Mouse (Mus musculus) left cerebral cortex, postnatal 4 days (tissue): ENCODE data around the gene Mycbp2. TPM values are rescaled to one million over a fixed set of nuclear protein-coding genes. Genes with fewer than 3 reads are reported as not detected.

Experiments used
- DNase-seq: peaks from one replicate; pipeline ENCODE4 v3.0.0-alpha.2; 2022
- intact Hi-C: fragments of 180-260 bp; cut with DNase I; formaldehyde crosslinking; loops from one replicate; pipeline ENCODE4 v1.15.1; 2025
- total RNA-seq, 2 experiments: library from RNA; stranded (reverse); gene quantifications; 2 replicates each; pipeline ENCODE4 v1.2.3; 2021

Gene Mycbp2
- total RNA-seq = 100 to 1,000 TPM; 174 to 179 TPM

DNA sequence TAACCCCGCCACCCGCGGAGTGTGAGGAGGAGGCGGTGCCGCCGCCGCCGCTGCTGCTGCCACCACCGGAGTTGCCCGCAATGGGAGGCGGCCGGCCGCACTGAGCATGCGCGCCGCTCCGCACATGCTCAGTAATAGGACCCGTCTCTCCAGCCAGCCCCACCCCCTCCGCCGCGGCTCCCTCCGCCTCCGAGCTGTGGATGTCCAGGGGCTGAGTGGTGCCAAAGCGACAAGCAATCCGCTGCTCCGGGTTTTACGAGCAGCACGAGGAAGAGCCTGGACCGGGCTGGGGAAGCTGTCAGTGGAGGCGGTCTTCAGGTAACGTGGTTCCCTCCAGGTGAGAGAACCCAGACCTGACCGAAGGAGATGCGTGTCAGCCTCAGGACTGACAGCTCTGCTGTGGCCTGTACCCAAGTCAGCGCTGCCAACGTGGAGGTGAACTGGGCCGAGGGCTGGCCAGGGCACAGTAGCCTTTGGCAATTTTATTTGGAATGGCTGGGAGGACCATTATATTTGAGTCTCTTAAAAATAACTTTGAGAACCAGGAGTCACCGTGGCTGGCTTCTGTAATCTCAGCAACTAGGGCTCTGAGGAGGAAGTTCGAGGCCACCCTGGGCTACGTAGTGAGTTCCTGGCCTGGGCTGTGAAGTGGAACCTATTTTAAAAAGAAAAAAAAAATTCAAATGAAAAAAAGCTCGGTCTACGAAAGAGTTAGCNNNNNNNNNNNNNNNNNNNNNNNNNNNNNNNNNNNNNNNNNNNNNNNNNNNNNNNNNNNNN is at the start of gene Mycbp2:
Gene Mycbp2 (minus strand): TSS at position 86 of the 777 bp plus-strand sequence.
- intact Hi-C loops = loop anchor here (5.0 kb wide), 1 partner anchor 125 kb away; no protein-coding TSS in a partner anchor

DNA sequence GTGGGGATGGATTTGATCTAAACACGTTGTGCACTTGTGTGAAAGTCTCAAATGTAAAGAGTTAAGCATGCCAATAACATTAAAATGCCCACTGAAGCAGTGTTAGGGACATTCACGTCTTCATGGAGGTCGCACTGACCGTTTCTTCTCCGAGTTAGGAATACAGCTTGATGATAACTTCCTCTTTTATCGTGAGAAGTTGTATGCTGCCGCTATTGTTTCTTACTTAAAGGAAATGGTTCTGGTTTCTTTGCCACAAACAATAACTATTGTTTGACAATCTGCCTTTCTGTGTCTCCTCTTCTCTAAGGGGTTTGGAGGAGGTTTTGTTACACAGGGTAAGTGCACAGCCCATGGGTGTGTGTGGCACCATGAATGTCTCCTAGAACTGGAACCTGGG is 45.8 kb upstream of the Mycbp2 start:
- intact Hi-C loops = no loop called here
- DNase-seq = no peak

More for the DNA sequence above, at the start of gene Mycbp2:
- peak; percentile 100 for DNase-seq

DNA sequence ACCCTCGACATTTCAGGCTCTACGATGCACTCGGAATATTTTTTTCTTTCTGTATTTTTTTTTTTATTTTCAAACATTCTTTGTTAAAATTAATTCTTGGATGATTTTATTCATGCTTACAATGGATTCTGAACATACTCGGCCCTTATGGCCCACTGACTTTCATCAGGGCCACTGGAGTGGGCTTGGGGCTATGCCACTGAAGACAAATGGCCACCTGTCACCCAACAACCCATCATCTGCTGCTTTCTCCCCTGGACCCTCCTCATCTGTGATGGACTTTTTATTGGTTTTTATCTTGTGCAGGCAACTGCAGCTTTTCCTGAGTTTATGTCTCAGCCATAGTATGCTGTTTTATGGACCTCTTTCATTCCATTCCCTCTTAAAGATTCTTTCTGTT is 40.8 kb upstream of the Mycbp2 start:
- peak; percentile 11 for DNase-seq
- intact Hi-C loops = no loop called here

DNA sequence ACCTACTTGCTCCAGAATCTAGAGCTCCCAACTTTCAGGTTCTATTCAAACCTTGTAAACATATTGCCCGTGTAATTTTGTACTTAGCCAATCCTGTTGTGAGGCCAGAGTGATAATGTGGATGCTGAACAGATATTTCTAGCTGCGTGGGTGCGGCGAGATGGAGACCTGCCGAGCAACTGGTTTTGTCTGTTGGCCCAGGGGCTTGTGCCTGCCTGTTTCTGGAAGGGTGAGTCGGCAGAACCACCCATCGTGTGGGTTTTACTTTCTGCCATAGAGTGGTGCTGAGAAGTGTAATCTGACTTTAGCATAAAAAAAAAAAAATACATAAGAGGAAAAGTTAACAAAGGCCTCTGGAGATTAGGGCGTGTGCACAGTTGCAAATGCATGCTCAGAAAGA is 40.3 kb upstream of the Mycbp2 start:
- intact Hi-C loops = no loop called here
- DNase-seq = no peak

DNA sequence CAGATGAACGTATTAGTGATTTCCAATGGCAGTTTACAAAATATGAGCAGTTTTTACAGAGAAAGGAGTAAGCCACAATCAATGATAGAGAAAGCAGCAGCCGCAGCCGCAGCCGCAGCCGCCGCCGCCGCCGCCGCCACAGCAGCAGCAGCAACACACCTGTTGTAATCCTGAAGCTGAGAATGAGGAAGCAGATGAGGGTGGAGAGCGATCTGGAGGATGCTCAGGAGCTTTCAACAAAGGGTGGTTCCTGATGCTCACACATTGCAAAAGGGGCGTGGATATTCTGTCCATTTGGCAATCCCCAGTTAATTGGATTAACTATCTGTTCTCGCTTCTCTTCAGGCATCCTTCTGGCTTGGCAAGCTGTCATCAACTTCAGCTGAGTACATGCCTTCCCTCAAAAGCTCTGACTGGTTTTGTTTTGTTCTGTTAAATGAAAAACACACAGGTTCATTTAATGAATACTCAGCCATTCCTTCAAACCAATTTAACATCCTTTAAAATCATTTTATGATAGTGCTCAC is 38.5 kb upstream of the Mycbp2 start:
- DNase-seq = peak; percentile 22
- intact Hi-C loops = no loop called here

DNA sequence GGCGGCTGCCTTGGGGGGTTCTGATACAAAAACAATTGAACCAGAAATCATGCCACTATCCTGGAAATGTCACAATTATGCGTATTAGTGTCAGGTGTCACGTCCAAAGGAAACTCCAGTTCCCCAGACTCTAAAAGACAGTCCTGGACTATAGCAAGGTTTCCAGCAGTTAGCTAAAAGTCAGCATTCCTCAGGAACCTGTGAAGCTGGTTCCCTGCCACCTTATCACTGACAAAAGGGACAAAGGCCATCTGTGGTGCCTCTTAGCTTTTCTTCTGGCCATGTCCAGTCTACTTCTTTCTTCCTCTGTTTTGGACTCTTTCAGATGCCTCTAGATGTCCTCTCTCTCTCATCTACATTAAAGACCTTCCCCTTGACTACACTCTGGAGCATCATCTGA is 32.1 kb upstream of the Mycbp2 start:
- DNase-seq = no peak
- intact Hi-C loops = no loop called here

DNA sequence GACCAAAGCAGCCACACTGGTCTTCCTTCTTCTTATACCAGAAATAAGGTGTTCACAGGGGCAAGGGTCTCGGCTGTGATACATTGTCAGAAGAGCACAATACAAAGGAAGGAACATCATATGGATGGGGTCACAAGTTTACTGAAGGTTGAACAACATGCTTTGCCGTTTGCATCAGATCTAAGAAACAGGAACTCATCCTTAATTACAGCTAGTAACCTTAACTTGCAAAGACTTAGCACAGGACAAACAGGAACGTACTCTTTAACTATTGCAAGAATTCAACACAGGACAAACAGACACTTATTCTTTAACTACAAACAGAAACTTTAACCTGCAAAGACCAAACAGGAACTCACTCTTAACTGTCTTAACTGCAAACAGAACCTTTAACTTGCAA is 30.2 kb upstream of the Mycbp2 start:
- intact Hi-C loops = no loop called here

DNA sequence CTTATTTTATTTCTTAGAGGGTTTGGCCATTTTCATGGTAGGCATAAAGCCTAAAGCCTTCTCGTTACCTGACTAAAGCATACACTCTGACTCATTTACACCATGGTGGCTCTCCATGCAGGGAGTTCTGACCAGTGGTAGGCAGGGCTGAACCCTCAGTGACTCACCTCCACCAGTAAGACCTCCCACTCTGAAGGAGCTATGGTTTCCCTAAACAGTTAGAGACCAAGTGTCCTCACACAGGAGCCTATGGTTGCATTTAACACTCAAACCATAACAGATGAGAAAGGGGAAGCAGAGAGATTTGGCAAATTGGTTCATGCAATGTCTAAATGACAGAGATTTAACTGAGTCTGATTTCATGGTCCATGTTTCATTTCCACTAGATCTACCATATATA is 28.9 kb upstream of the Mycbp2 start:
- intact Hi-C loops = no loop called here
- DNase-seq = no peak

More for the DNA sequence above, 30.2 kb upstream of the Mycbp2 start:
- DNase-seq = no peak

DNA sequence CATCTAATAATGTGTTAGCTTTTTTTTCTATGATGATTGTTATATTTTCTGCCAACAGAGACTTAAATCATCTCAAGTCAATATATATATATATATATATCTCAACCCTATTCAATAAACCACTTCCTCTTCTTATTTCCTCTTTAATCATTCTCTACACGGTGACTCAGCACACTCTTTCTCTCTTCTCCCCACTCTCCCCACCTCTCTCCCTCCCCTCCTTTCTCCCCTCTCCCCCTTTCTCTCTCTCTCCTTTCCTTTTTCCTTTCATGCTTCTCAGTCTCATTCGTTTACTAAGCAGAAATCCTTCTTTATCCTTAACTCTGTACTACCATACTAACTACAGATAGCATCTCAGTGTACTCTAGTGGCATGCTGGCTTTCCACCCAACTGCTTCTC is 16.6 kb upstream of the Mycbp2 start:
- intact Hi-C loops = no loop called here
- DNase-seq = no peak

DNA sequence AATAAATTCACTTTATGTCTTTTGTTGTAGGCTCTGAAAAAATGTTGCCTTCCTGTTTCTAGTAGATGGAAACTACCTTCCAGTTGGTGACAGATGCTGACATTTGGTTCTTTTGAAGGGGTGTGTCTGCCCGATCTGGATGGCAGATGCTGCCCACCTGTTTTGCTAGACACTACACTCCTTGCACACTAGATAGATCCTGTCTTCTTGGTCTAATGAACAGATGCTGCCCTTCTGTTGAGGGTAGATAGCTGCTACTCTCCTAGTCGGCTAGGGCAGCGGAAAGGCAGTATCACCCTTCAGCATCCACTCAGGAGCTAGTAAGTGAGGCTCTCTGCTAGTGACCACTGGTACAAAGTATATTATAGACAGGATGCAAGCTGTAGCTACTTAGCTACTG is 9.5 kb upstream of the Mycbp2 start:
- intact Hi-C loops = no loop called here

DNA sequence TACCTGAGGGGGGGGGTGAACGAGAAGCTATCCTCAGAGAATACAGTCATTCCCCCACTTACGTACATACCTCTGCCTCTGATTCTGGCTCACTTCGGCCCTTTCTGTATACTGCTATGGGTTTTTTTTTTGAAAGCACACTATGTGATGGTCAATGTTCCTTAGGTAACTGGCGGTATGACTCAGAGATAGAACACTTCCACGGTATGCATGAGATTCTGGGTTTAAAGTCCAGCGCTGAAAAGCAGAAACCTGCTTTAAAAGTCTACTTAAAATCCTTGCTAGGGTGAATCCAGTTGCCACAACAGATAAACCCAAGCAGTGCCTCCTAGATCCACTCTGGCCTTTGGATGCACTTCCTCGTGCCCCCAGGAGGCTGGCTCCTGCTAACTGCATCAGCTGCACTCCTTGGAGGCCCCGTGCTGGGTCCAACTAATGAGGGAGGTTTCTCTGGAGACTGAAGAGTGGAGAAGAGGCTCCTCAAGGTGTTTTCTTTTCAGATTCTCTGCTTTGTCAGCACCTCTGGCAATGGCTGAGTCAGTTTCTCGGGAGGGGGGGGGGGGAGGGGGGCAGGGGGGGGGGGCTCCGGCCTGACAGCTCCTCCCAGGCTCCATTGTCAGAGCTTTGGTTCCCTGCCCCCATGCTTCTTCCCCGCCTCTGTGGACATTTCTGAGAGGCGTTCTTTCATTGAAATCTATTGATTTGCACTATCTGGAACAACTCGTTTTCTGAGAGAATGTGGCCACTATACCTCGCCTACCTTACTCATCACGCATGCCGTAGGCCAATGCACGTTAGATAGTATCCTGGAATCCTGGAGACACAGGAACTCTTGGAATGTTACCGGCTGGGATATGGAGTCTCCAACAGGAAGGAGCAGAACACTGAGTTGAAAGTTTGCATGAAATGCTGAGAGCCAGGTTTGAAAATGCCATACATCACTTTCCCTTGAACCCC is 8.1 kb upstream of the Mycbp2 start:
- intact Hi-C loops = no loop called here
- no peak for DNase-seq

More for the DNA sequence above, 9.5 kb upstream of the Mycbp2 start:
- DNase-seq = no peak

DNA sequence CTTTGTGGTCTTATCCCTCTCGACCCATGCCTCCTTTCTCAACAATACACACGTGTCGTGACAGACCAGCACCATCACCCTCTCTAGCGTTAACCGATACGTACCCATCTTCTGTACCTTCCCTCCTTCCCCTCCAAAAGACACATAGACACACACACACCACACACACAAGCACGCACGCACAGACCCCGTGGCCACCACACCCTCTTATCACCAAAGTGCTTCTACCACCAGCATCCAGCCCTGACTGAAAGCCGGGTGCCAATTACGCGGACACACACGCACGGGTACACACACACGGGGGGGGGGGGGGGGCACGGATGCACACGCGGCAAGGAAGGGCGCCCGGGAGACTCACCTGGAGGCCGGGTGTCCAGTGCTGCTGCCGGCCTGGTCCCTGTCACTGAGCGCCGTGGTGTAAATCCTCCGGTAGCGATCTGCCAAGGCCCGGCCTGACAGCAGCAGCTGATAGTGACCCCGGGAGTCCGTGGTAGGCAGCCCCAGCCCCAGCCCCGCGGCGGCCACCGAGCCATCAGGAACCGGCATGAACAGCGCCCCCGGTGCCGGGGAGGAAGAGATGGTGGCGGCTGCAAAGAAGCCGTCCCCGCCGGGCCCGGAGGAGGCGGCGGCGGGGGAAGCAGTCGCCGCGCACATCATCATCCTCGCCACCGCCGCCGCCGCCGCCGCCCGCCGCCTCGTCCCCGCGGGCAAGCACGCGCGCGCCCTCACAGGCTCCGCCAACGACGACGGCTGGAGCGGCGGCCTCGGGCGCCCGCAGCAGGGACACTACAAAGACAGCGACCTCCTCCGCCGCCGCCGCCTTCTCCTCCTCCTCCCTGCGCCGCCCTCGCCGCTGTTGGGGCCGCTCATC is 521 bp downstream of the Mycbp2 start:
- intact Hi-C loops = loop anchor here (5.0 kb wide), 1 partner anchor 126 kb away; no protein-coding TSS in a partner anchor
- peak; percentile 75 for DNase-seq

DNA sequence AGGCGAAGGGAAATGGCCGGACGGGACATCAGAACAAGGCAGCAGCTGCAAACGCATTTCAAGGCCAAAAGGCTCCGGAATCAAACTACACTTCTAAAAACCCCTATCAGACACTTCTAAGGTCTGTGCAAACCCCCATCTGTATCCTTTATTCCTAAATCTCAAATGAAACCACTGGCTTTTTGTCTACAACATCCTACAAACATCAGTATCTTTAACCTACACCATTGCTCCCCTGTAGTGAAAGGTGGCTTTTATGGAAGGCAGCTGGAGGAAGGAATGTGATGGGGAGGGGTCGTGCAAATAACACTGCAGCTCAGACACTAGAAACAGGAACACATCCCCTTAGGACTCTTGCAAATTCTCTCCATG is 1.1 kb downstream of the Mycbp2 start:
- no peak for DNase-seq
- intact Hi-C loops = loop anchor here (5.0 kb wide), 1 partner anchor 127 kb away; no protein-coding TSS in a partner anchor

DNA sequence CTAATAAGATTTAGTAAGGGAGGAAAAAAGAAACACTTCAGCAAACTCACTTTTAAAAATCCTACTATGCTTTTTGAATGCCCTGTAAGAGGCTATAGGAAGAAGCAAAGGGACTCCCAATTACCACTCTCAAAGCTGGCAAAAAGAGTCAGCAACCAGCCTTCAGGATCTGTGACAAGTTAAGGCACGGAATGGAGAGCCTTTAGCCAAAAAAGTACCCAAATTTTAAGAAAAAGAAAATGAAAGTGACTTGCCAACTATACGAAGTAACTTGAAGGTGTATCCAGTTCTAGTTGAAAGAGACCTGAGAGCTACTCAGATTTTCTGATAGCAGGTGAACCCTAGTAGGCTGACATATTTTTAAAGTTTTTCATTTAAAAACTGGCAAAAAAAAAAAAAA is 1.6 kb downstream of the Mycbp2 start:
- intact Hi-C loops = loop anchor here (5.0 kb wide), 1 partner anchor 127 kb away; no protein-coding TSS in a partner anchor
- DNase-seq = no peak

DNA sequence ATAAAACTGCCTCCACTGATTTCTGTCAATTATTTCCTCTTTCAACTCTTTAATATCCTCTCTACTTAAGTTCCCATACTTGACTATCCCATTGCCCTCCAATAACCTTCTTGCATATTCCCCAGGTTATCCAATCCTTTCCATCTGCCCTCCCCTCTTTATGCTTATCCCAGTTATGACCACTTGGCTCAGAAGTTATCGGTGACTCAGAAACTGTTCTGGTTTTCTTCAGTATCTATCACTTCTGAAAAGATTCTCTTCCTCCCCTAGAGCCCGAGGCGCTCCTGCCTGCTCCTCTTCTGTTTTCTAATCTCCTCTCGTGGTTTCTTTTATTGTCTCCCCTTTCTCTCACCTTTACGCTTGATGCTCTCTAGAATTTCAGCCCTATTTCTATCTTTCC is 2.8 kb downstream of the Mycbp2 start:
- DNase-seq = no peak
- intact Hi-C loops = no loop called here

DNA sequence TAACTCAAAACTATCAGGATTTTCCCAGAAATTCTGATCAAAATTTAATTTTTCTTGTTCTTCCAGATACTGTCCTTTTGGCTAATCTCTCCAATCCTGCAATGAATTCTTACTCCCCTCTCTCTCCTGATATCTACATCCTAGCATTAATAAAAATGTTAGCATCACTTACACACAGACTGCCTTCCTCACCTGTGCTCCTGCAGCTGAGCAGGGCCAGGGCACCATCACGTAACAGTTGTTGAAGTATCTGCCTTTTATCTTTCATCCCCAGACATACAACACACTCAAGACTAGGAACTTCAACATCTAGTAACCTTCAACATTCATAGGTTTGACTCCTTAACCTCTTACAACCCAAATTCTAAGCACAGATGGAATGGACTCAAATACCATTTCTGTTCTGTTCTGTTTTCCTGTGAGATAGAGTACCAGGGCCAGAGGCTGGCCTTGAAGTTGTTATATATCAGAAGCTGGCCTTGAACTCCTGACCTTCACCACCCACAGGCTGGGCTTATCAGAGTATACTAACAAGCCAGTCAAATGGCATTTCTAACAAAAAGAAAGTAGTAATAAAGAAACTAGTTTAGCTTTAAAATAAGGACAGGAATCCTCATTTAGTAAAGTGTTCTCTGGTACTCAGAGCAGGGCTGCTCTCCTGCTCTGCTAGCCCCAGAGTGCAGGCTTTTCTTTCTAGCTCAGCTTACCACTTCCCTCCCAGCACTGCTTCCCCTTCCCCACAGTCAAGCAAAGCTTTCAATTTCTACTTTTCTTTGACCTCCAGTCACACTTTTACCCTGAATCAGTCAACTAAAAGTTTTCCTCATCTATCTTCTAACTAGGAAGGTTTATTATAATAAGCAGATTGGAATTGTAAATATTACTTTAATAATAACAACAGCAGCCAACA is 5.0 kb downstream of the Mycbp2 start:
- no peak for DNase-seq
- intact Hi-C loops = no loop called here

DNA sequence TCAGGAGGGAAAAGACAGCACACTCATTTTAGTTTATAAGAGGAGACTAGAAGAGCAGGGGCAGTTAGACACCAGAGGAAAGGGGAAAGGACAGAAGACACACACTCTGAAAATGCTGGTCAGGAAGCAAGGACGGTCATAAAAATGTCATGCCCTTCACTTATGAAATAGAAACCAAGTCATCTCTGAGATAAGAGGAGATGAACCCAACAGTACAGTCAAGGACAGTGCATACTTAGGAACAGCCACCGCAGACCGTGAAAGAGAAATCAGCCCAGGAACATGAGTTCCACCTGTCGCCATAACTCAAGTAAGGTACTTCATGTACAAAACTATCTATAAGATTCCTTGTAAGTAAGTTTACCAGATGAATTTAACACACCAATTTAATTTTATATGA is 33.7 kb downstream of the Mycbp2 start:
- intact Hi-C loops = no loop called here
- no peak for DNase-seq

DNA sequence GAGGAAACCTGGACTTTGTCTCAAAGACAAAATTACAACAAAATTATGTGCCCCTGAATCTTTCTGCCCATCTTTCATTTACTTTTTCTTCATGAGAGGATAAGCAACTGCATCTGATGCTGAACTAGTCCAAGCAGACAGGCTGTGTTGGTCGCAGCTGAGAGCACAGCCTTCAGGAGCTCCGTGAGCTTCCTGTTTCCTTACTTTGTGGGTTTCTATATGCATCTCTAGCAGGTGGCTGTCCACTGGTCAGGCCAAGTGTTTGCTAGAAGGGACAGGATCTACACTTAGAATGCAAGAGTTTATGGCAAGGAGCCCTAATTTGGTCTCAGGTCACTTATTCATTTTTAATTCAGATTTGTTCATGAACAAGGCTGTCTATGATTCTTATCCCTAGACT is 50.4 kb downstream of the Mycbp2 start:
- intact Hi-C loops = loop anchor here (5.0 kb wide), 1 partner anchor 176 kb away; no protein-coding TSS in a partner anchor

DNA sequence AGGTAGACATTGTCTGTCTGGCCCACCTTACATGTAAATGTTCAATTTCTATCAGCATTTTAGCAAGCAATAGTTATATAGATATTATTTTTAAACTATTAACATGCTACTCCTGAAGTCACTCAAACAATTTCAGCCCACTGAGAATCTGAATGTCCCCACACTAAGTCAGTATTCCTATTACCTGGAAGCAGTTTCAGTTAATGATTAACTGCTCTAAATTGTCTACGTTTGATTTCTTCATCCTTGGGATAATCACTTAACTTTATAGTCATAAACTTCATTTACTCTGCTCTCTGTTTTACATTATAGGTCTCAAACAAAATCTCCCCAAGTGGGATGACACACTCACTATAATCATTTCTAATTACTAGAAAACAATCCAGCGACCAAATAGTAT is 60.0 kb downstream of the Mycbp2 start:
- intact Hi-C loops = no loop called here
- DNase-seq = no peak

More for the DNA sequence above, 50.4 kb downstream of the Mycbp2 start:
- no peak for DNase-seq
